Mouse (Mus musculus) stomach, adult 2 months (tissue): ENCODE data around the gene Gm10643. TPM values are rescaled to one million over a fixed set of nuclear protein-coding genes. Genes with fewer than 3 reads are reported as not detected.

Experiments used
- polyA plus RNA-seq: library from polyadenylated mRNA; depleted of rRNA; stranded (reverse); fragments of >200 nt; gene quantifications from 2 replicates; pipeline ENCODE4 v1.2.3, GENCODE M21; 2012; rRNA removed

Gm10643 gene
- polyA plus RNA-seq, result 0.11 and 0.22 TPM in 2 replicates

DNA sequence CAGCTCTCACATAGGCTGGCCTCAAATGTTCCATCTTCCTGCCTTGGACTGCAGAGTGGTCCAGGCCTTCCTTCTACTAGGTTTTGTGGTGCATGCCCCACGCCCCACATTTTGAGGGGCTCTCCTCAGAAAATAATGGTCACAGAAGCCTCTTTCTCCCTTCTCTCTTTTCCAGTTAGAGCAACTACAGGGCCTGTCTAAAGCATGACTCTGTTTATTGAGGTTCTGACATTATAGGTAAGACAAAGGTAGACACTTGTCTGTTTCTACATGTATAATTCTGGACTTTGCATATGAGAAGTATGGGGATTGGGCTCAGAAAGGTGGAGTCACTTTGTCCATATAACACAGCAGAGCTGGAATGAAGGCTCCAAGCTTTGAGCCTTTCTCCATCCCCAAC lies at the start of gene Gm10643:
Gm10643 (minus strand) TSS at position 101 of the 400 bp plus-strand sequence.

DNA sequence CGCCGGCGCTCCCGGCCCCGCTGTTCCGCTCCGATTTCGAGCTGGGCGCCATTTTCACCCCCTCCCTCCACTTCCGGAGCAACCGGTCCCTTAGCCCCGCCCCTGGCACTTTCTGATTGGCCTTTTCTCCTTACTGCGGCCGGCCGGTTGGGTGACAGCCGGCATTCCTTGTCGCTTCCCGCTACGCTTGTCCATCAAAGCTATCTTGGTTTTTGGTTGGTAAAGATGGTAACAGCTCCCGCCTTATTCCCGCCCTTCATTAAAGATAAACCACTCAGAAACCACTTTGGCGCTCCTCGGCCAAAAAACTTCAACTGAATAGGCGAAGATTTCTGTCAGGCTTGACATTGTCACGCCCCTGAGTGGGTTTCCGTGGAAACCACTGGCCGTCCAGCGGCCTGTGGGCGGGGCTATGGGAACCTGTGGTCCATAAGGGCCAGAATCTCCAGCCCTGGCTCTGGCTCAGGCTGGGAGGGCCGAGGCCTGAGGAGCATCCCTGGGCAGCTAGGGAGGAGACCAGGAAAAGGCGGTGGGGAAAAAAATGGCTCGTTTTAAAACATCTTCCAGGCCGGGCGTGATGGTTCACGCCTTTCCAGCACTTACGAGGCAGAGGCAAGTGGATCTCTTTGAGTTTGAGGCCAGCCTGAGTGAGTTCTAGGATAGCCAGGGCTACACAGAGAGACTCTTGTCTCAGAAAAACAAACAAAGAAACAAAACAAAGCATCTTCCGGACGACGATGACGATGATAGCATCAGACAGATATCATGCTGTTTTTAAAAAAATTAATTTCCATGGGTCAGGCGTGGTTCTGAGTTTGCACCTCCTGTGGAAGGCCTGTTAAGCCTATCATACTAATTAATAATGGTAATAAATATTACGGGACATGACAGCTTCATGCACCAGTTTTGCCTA lies 40.0 kb upstream of the Gm10643 start, which contains the start of gene Dcaf15:
Dcaf15 (minus strand) TSS at position 72 of the 913 bp plus-strand sequence.

DNA sequence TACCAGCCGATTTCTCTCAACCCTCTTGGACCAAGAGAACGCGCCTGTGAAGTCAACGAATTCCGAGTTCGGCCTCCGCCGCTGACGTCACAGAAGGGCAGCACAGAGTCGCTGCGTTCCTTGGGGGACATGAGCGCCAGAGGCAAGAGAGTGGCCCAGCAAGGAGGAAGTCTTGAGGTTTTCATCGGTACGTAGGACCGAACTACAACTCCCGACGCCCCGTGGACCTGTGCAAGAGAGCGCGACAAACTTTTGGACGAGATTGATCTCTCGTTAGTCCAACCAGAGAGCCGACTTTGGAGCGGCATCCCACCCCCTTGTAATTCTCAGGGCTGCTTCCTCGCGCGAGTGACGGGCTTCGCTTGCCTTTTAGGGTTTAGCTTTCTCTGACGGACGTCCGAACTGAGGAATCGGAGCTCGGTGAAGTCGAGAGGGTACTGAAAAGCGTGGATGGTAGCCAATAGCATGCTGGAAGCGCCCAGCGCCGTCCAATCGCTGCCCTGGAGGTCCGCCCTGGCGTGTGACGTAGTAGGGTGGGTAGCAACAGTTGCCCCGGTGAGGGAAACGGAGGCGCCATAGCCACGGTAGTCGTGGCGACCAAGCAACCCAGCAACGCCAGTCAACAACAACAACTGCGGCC lies 1.5 kb upstream of the Gm10643 start, which contains the start of gene Rfx1:
Rfx1 (plus strand) TSS at position 544 of the 640 bp plus-strand sequence.

DNA sequence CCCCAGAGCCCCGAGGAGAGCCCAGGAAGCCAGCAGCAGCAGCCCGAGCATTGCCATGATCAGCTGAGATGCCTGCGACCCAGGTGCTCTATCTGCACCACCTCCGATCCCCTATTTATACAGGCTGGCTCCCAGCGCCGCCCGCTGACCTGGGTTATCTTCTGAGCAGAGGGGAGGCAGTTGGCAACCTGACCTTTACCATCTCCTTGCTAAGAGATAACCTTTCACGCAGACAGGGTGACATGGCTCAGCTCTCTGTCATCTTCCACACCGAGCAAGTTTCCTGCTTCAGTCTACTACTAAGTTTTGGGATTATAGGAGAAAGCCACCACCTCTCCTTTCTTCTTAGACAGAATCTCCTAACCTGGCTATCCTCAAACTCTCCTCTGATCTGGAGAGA lies 20.0 kb downstream of the Gm10643 start, which contains the start of gene Rln3:
Rln3 (minus strand) TSS at position 101 of the 400 bp plus-strand sequence.

DNA sequence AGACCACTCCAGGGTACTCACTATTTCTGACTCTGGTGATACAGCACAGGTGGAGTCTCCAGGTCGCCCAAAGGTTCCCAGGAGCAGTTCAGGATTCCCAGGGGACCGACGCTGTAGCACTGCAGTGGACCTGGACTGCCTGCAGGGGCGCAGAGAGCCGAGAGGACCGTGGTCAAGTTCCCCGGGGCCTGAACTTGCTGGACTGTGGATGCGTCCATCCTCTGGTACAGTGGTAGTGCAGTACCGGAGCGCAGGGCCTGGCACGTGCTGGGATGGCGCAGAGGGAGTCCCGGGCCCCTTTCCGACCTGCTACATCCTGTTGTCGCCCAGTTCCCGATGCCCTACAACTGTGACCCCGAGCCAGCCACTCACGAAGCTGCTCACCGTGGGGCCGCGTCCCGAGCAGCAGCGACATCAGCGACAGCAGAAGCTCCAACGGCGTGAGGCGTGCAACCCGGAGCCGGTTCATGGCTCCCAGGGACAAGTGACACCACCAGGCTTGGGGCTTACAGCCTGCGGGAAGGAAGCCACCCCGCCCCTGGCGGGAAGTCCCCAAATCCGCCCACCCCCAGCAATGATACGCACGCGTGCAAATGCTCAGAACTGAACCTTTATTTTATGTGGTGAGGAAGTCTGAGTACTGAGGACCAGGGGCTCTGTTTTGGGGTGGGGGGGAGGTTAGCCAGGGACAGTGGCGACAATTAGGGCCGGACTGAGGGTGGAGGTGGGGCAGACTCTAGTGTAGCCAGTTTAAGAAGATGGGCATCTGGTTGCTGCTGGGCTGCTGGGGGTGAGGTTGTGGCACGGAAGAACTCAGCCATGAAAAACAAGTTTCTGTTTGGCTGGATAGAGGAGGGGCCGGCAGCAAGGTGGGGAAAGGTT lies 22.6 kb downstream of the Gm10643 start, which contains the start of gene Il27ra:
Il27ra (minus strand) TSS at position 524 of the 882 bp plus-strand sequence.

GRCm38 (mm10) chr8:84021096-84021495 lies 43.8 kb downstream of the Gm10643 start, which contains the start of gene Palm3:
Gene Palm3, plus strand, starts transcription at chr8:84021471.

Other genes with a start within 250 kb of the Gm10643 start
- gene Adgrl1, start 165.0 kb downstream of the Gm10643 start, polyA plus RNA-seq, result 10.3 and 14.2 TPM in 2 replicates
- 0.30 and 0.56 TPM in 2 replicates for gene Gm10644, start 109.9 kb downstream of the Gm10643 start, polyA plus RNA-seq
- gene Asf1b, start 109.6 kb downstream of the Gm10643 start, polyA plus RNA-seq, result 8.1 and 10.6 TPM in 2 replicates
- 27.2 and 27.6 TPM in 2 replicates for gene Prkaca, start 92.1 kb downstream of the Gm10643 start, polyA plus RNA-seq
- 32.0 and 40.5 TPM in 2 replicates for gene Samd1, start 67.5 kb downstream of the Gm10643 start, polyA plus RNA-seq
- gene 1700067K01Rik, start 63.6 kb downstream of the Gm10643 start, polyA plus RNA-seq, result 0.24 and 0.40 TPM in 2 replicates
- gene 2210011C24Rik, start 53.0 kb downstream of the Gm10643 start, polyA plus RNA-seq, result 17.9 and 33.1 TPM in 2 replicates
- 1.7 and 1.8 TPM in 2 replicates for gene Palm3, start 43.7 kb downstream of the Gm10643 start, polyA plus RNA-seq
- 0.48 and 0.91 TPM in 2 replicates for gene Il27ra, start 22.5 kb downstream of the Gm10643 start, polyA plus RNA-seq
- 0.22 and 0.30 TPM in 2 replicates for gene Rln3, start 20.1 kb downstream of the Gm10643 start, polyA plus RNA-seq
- 12.3 and 13.3 TPM in 2 replicates for gene Rfx1, start 1.7 kb upstream of the Gm10643 start, polyA plus RNA-seq
- gene Dcaf15, start 39.6 kb upstream of the Gm10643 start, polyA plus RNA-seq, result 24.1 and 24.4 TPM in 2 replicates
- 0.61 and 0.99 TPM in 2 replicates for gene Podnl1, start 60.9 kb upstream of the Gm10643 start, polyA plus RNA-seq
- 25.5 and 27.2 TPM in 2 replicates for gene Cc2d1a, start 82.8 kb upstream of the Gm10643 start, polyA plus RNA-seq
- gene 4930432K21Rik, start 82.9 kb upstream of the Gm10643 start, polyA plus RNA-seq, result 0.05 and 0.38 TPM in 2 replicates
- gene Nanos3, start 120.1 kb upstream of the Gm10643 start, polyA plus RNA-seq, result 0.49 and 1.1 TPM in 2 replicates
- gene Zswim4, start 171.9 kb upstream of the Gm10643 start, polyA plus RNA-seq, result 12.3 and 16.5 TPM in 2 replicates
- 38.9 and 57.5 TPM in 2 replicates for gene D8Ertd738e, start 184.6 kb upstream of the Gm10643 start, polyA plus RNA-seq
- gene Mri1, start 192.2 kb upstream of the Gm10643 start, polyA plus RNA-seq, result 38.2 and 98.1 TPM in 2 replicates
- gene Ccdc130, start 205.2 kb upstream of the Gm10643 start, polyA plus RNA-seq, result 5.5 and 12.7 TPM in 2 replicates